In the genomic region with DNA sequence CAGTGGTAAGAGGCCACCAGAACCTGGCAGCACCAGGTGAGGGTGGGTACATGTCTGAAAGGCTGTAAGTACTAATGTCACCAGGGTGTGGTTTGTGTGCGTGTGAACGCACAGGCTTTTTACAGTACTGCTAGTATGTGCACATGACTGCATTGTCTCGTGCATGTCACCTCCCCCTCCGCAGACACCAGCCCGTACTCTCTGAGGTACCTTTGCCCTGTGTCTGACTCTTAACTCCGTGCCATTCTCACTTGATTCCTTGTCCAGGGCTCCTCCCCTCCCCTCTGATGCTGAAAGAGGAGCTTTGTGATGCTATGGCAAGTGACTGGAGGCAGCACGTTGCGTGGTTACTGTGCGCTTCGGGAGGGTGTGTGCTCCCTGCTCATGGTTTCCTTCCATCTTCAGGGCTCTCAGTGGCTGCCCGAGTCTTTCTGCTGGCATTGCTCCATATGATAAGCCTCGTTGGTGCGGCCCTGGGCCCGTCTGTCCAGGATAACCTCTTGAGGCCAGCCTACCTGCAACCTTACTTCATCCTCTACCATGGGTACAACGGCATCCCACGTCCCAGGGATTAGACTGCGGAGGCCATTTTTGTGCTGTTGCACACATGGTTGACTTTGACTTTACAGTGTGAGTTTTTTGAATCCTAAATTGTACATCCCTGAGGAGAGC, we compare ENCODE assay signal across 18 mouse cellular contexts.
DNase-seq lines count a peak whose midpoint lies in the region; ATAC-seq and TF ChIP-seq lines count a peak whose summit lies in the region.
"Had no signal": no experiment of that assay in that cellular context is flagged by ENCODE, and none has a peak within 500 bp of the region (broad histone marks: within the 10 kb centered on the region; RNA-seq: fewer than 3 reads in every experiment).

No protein-coding gene starts in this region.

- TF ChIP-seq CTCF in embryonic fibroblast, embryonic 13.5 days (IDR thresholded peaks at IDR 0.05; ENCODE audit: borderline replicate concordance, insufficient read depth, low read length) = no peak
- TF ChIP-seq CTCF in small intestine, adult 2 months (IDR thresholded peaks at IDR 0.05; ENCODE audit: extremely low read depth, insufficient read length, insufficient replicate concordance, low read depth, low read length) = no peak

- H3K36me3 ChIP-seq in intestine, embryonic 16.5 days (ENCODE audit: control insufficient read depth, insufficient read depth, low read length) = no peaks in the 10 kb centered on the region
- no peaks in the 10 kb centered on the region for H3K36me3 ChIP-seq in small intestine, adult 2 months (ENCODE audit: control insufficient read depth, insufficient read depth, low read length)
- H3K36me3 ChIP-seq: neural tube, embryonic 15.5 days had no signal

- TF ChIP-seq POLR2A in embryonic fibroblast, embryonic 13.5 days (IDR thresholded peaks at IDR 0.05; ENCODE audit: low read depth, low read length) = no peak
- no peak for TF ChIP-seq POLR2A in small intestine, adult 2 months (IDR thresholded peaks at IDR 0.05; ENCODE audit: low read depth, low read length)

- no peak overlapping the region for H3K4me3 ChIP-seq in embryonic fibroblast, embryonic 13.5 days (ENCODE audit: insufficient read depth, low read length)
- H3K4me3 ChIP-seq in intestine, embryonic 16.5 days (ENCODE audit: low read length) = no peak overlapping the region
- H3K4me3 ChIP-seq in small intestine, adult 2 months (ENCODE audit: low read depth, low read length) = no peak overlapping the region
- H3K4me3 ChIP-seq: neural tube, embryonic 15.5 days had no signal

- no peaks in the 10 kb centered on the region for H3K27me3 ChIP-seq in intestine, embryonic 16.5 days (replicated peaks; ENCODE audit: control insufficient read depth, insufficient read depth, low read length)
- H3K27me3 ChIP-seq in small intestine, adult 2 months (ENCODE audit: control insufficient read depth, insufficient read depth, low read length) = no peaks in the 10 kb centered on the region
- H3K27me3 ChIP-seq: neural tube, embryonic 15.5 days had no signal

- H3K4me1 ChIP-seq in embryonic fibroblast, embryonic 13.5 days (ENCODE audit: control insufficient read depth, insufficient read depth, low read length) = peaks cover 17% of the 10 kb centered on the region; the same call in 1 of the 2 replicates
- peaks cover 28% of the 10 kb centered on the region for H3K4me1 ChIP-seq in intestine, embryonic 16.5 days (ENCODE audit: control insufficient read depth, insufficient read depth, low read length)
- H3K4me1 ChIP-seq in small intestine, adult 2 months (ENCODE audit: control insufficient read depth, insufficient read depth, insufficient read length, low read length) = peaks cover 33% of the 10 kb centered on the region

- no peak overlapping the region for H3K9ac ChIP-seq in intestine, embryonic 16.5 days (ENCODE audit: low read depth, low read length)
- H3K9ac ChIP-seq: hindbrain, embryonic 14.5 days; liver, embryonic 14.5 days; neural tube, embryonic 15.5 days had no signal

- H3K4me2 ChIP-seq in intestine, embryonic 16.5 days (ENCODE audit: low read depth, low read length) = no peak overlapping the region
- H3K4me2 ChIP-seq: hindbrain, embryonic 14.5 days; neural tube, embryonic 15.5 days had no signal

- no peaks in the 10 kb centered on the region for H3K9me3 ChIP-seq in intestine, embryonic 16.5 days (ENCODE audit: control insufficient read depth, low read length)
- H3K9me3 ChIP-seq: neural tube, embryonic 15.5 days had no signal

- ATAC-seq in intestine, embryonic 16.5 days = peak; percentile 69
- ATAC-seq: forebrain, embryonic 14.5 days had no signal

- peak; percentile 38 for DNase-seq in kidney, adult 18-20 months
- DNase-seq in kidney, postnatal 10 days = no peak
- no peak for DNase-seq in cerebellum, postnatal 4 days (ENCODE audit: low spot score in 2 of 2)
- no peak for DNase-seq in urinary bladder, postnatal 10 days (ENCODE audit: low spot score)
- DNase-seq: cerebellum, adult 2 months; cerebellum, postnatal 36 days; gastrocnemius, postnatal 25 days; lung, postnatal 10 days; midbrain, embryonic 14.5 days; right cerebral cortex, postnatal 14 days; thymus, adult 2 months had no signal

- peak overlapping the region; percentile 97 for H3K27ac ChIP-seq in embryonic fibroblast, embryonic 13.5 days (ENCODE audit: insufficient read depth, low read length)
- H3K27ac ChIP-seq in intestine, embryonic 16.5 days (ENCODE audit: low read length) = peak overlapping the region; percentile 75; the same call in 1 of the 2 replicates
- H3K27ac ChIP-seq in small intestine, adult 2 months (ENCODE audit: insufficient read depth, low read depth, low read length) = peak overlapping the region; percentile 38; the same call in 1 of the 2 replicates
- H3K27ac ChIP-seq: hindbrain, embryonic 14.5 days; liver, embryonic 14.5 days; neural tube, embryonic 15.5 days had no signal

- WGBS in intestine, embryonic 16.5 days = 84% methylated on average over 17 of the region's 17 CpGs
- WGBS in small intestine, adult 2 months = 58% methylated on average over 17 of the region's 17 CpGs

Comparison
In these comparisons a context has a peak if more than half of its experiments do, and no peak if none do; other contexts are left out.
1. H3K27ac ChIP-seq: peak in every context shown above with its lines; median percentile 97 in embryonic fibroblast, embryonic 13.5 days; 75 in intestine, embryonic 16.5 days; 38 in small intestine, adult 2 months.